Mouse (Mus musculus) midbrain, embryonic 11.5 days (tissue): ENCODE data around the gene Wbp1. TPM values are rescaled to one million over a fixed set of nuclear protein-coding genes. Genes with fewer than 3 reads are reported as not detected.

Experiments
- ATAC-seq: fragments of 200-750 bp; cut with Nextera tagmentation; 2 replicates; pipeline ENCODE4 v1.8.0; 2017; ENCODE audit warnings: moderate TSS enrichment, moderate library complexity; ENCODE audit not compliant: low FRiP score
- DNase-seq: peaks from one replicate; pipeline ENCODE4 v3.0.0; 2015; ENCODE audit warnings: low spot score; ENCODE audit errors: missing footprints
- H3K27ac ChIP-seq: fragments of 300-500 bp; sonication (generic); 2 replicates; pipeline ENCODE4 v1.5.1; 2014; ENCODE audit warnings: low read depth, low read length
- H3K27me3 ChIP-seq: fragments of 300-500 bp; sonication (generic); 2 replicates; pipeline ENCODE4 v1.6.1; 2014; ENCODE audit warnings: mild to moderate bottlenecking, low read length, moderate library complexity, mixed read lengths; ENCODE audit not compliant: control insufficient read depth, insufficient read depth
- H3K36me3 ChIP-seq: fragments of 300-500 bp; sonication (generic); 2 replicates; pipeline ENCODE4 v1.6.1; 2014; ENCODE audit warnings: mild to moderate bottlenecking, low read length, moderate library complexity, mixed read lengths; ENCODE audit not compliant: control insufficient read depth, insufficient read depth
- H3K4me1 ChIP-seq: fragments of 300-500 bp; sonication (generic); 2 replicates; pipeline ENCODE4 v1.6.1; 2014; ENCODE audit warnings: low read length; ENCODE audit not compliant: control insufficient read depth, insufficient read depth
- H3K4me2 ChIP-seq: fragments of 300-500 bp; sonication (generic); 2 replicates; pipeline ENCODE4 v1.6.1; 2014; ENCODE audit warnings: mild to moderate bottlenecking, moderate library complexity
- H3K4me3 ChIP-seq: fragments of 300-500 bp; sonication (generic); 2 replicates; pipeline ENCODE4 v1.5.1; 2014; ENCODE audit warnings: low read depth, low read length
- H3K9ac ChIP-seq: fragments of 300-500 bp; sonication (generic); 2 replicates; pipeline ENCODE4 v1.6.1; 2014; ENCODE audit warnings: low read length
- H3K9me3 ChIP-seq: fragments of 300-500 bp; sonication (generic); 2 replicates; pipeline ENCODE4 v1.6.1; 2016; ENCODE audit warnings: low read length; ENCODE audit not compliant: control insufficient read depth
- WGBS: fragments of 180-500 bp; shearing (Covaris S2); extraction: QIAGEN DNeasy Blood & Tissue Kit; methylation state at CpG from one replicate; pipeline ENCODE4 v1.1.7; 2014; 5-methylcytosine and 5-hydroxymethylcytosine counted together
- polyA plus RNA-seq: library from polyadenylated mRNA; unstranded; fragments of >200 nt; fragmentation: Nextera tagmentation; extraction: Ambion mirVana; gene quantifications from 2 replicates; pipeline ENCODE4 v1.2.1, GENCODE M21; 2014

Wbp1 gene
- polyA plus RNA-seq, 1 experiment from 2014 or later, result 153 TPM

GRCm38 (mm10) chr6:83122961-83123360 is 1.6 kb upstream of the Wbp1 start:
- H3K27me3 ChIP-seq, result no peaks in the 10 kb centered on the region
- H3K4me2 ChIP-seq, result peak overlapping the region; percentile 98
- peak overlapping the region; percentile 79; the same call in 1 of the 2 replicates for H3K4me3 ChIP-seq
- no peaks in the 10 kb centered on the region; the same call in 1 of the 2 replicates for H3K36me3 ChIP-seq
- H3K4me1 ChIP-seq, result peaks cover 36% of the 10 kb centered on the region
- no peak for DNase-seq
- H3K9ac ChIP-seq, result no peak overlapping the region
- H3K27ac ChIP-seq, result no peak overlapping the region
- WGBS, result 86% methylated on average over 5 of the region's 5 CpGs
- H3K9me3 ChIP-seq, result no peaks in the 10 kb centered on the region
- ATAC-seq, result no peak

GRCm38 (mm10) chr6:83121863-83122710 is 728 bp upstream of the Wbp1 start:
- no peaks in the 10 kb centered on the region for H3K27me3 ChIP-seq
- ATAC-seq (no peak), DNase-seq (no peak)
- peaks cover 36% of the 10 kb centered on the region for H3K4me1 ChIP-seq
- H3K36me3 ChIP-seq, result no peaks in the 10 kb centered on the region; the same call in 1 of the 2 replicates
- peak overlapping the region; percentile 98 for H3K9ac ChIP-seq
- H3K4me2 ChIP-seq, result peak overlapping the region; percentile 98
- H3K4me3 ChIP-seq, result peak overlapping the region; percentile 79
- H3K27ac ChIP-seq, result peak overlapping the region; percentile 97
- 3% methylated on average over 46 of the region's 52 CpGs for WGBS
- no peaks in the 10 kb centered on the region for H3K9me3 ChIP-seq

GRCm38 (mm10) chr6:83119734-83120051 is 1.7 kb downstream of the Wbp1 start:
- Histone ChIP-seq H3K4me1 (peaks cover 40% of the 10 kb centered on the region), H3K9ac (peak overlapping the region; percentile 96)

GRCm38 (mm10) chr6:83118825-83119733 is 2.3 kb downstream of the Wbp1 start:
- Histone ChIP-seq H3K9ac (no peak overlapping the region), H3K4me1 (peaks cover 39% of the 10 kb centered on the region), H3K9me3 (no peaks in the 10 kb centered on the region), H3K4me2 (no peak overlapping the region), H3K4me3 (no peak overlapping the region), H3K27ac (no peak overlapping the region; the same call in 1 of the 2 replicates), H3K36me3 (no peaks in the 10 kb centered on the region; the same call in 1 of the 2 replicates), H3K27me3 (no peaks in the 10 kb centered on the region)
- ATAC-seq (no peak), DNase-seq (no peak)
- 85% methylated on average over 14 of the region's 14 CpGs for WGBS

More at GRCm38 (mm10) chr6:83119734-83120051, 1.7 kb downstream of the Wbp1 start:
- Histone ChIP-seq H3K27ac (no peak overlapping the region; the same call in 1 of the 2 replicates), H3K9me3 (no peaks in the 10 kb centered on the region), H3K36me3 (no peaks in the 10 kb centered on the region; the same call in 1 of the 2 replicates), H3K27me3 (no peaks in the 10 kb centered on the region), H3K4me3 (peak overlapping the region; percentile 79; the same call in 1 of the 2 replicates), H3K4me2 (peak overlapping the region; percentile 98)
- WGBS, result 70% methylated on average over 7 of the region's 7 CpGs
- DNase-seq (no peak), ATAC-seq (no peak)

- Histone ChIP-seq H3K36me3 (no peaks in the 10 kb centered on the region; the same call in 1 of the 2 replicates), H3K4me3 (no peak overlapping the region), H3K9me3 (no peaks in the 10 kb centered on the region), H3K4me2 (no peak overlapping the region), H3K27ac (no peak overlapping the region), H3K27me3 (no peaks in the 10 kb centered on the region), H3K4me1 (peaks cover 35% of the 10 kb centered on the region), H3K9ac (no peak overlapping the region)
- no peak for DNase-seq
- no peak for ATAC-seq
- WGBS, result 88% methylated on average over 11 of the region's 11 CpGs
These were observed 3.0 kb downstream of the Wbp1 start for GRCm38 (mm10) chr6:83118369-83118768.

GRCm38 (mm10) chr6:83117616-83118015 is 3.7 kb downstream of the Wbp1 start:
- Histone ChIP-seq H3K4me3 (no peak overlapping the region), H3K4me2 (no peak overlapping the region)

GRCm38 (mm10) chr6:83117165-83117438 is 4.3 kb downstream of the Wbp1 start:
- H3K4me1 ChIP-seq, result peaks cover 24% of the 10 kb centered on the region
- H3K4me2 ChIP-seq, result no peak overlapping the region
- WGBS, result 92% methylated on average over 4 of the region's 4 CpGs

More at GRCm38 (mm10) chr6:83117616-83118015, 3.7 kb downstream of the Wbp1 start:
- no peaks in the 10 kb centered on the region for H3K27me3 ChIP-seq
- no peak overlapping the region for H3K9ac ChIP-seq
- no peaks in the 10 kb centered on the region for H3K9me3 ChIP-seq
- WGBS, result 93% methylated on average over 13 of the region's 13 CpGs
- ATAC-seq, result no peak
- H3K27ac ChIP-seq, result no peak overlapping the region
- H3K4me1 ChIP-seq, result peaks cover 30% of the 10 kb centered on the region
- no peaks in the 10 kb centered on the region; the same call in 1 of the 2 replicates for H3K36me3 ChIP-seq
- no peak for DNase-seq

GRCm38 (mm10) chr6:83116373-83117164 is 4.8 kb downstream of the Wbp1 start:
- ATAC-seq (no peak), DNase-seq (no peak)
- H3K4me2 ChIP-seq, result peak overlapping the region; percentile 77
- H3K4me1 ChIP-seq, result peaks cover 23% of the 10 kb centered on the region
- H3K36me3 ChIP-seq, result no peaks in the 10 kb centered on the region; the same call in 1 of the 2 replicates
- peak overlapping the region; percentile 77 for H3K4me3 ChIP-seq
- WGBS, result 81% methylated on average over 11 of the region's 11 CpGs
- H3K27ac ChIP-seq, result no peak overlapping the region
- H3K9me3 ChIP-seq, result no peaks in the 10 kb centered on the region
- H3K27me3 ChIP-seq, result no peaks in the 10 kb centered on the region
- peak overlapping the region; percentile 86 for H3K9ac ChIP-seq

More at GRCm38 (mm10) chr6:83117165-83117438, 4.3 kb downstream of the Wbp1 start:
- H3K27me3 ChIP-seq, result no peaks in the 10 kb centered on the region
- DNase-seq (no peak), ATAC-seq (no peak)
- H3K27ac ChIP-seq, result no peak overlapping the region
- H3K9me3 ChIP-seq, result no peaks in the 10 kb centered on the region
- no peak overlapping the region for H3K9ac ChIP-seq
- no peak overlapping the region for H3K4me3 ChIP-seq
- no peaks in the 10 kb centered on the region; the same call in 1 of the 2 replicates for H3K36me3 ChIP-seq
